Mouse (Mus musculus) intestine, embryonic 16.5 days (tissue): ENCODE results near the gene Ppih. TPM values are rescaled to one million over a fixed set of nuclear protein-coding genes. Genes with fewer than 3 reads are reported as not detected.

Experiments used
- ATAC-seq: fragments of 200-750 bp; cut with Nextera tagmentation; 2 replicates; pipeline ENCODE4 v1.8.0; 2017; ENCODE audit warnings: moderate TSS enrichment, moderate library complexity
- H3K27ac ChIP-seq: fragments of 300-500 bp; sonication (generic); 2 replicates; pipeline ENCODE4 v1.5.1; 2014; ENCODE audit warnings: mild to moderate bottlenecking, low read length
- H3K27me3 ChIP-seq: fragments of 300-500 bp; sonication (generic); replicated peaks from 2 replicates; pipeline ENCODE4 v1.6.1; 2014; ENCODE audit warnings: low read length, control low read depth, mixed read lengths; ENCODE audit not compliant: control insufficient read depth, insufficient read depth
- H3K36me3 ChIP-seq: fragments of 300-500 bp; sonication (generic); 2 replicates; pipeline ENCODE4 v1.6.1; 2014; ENCODE audit warnings: low read length, control low read depth; ENCODE audit not compliant: control insufficient read depth, insufficient read depth
- H3K4me1 ChIP-seq: fragments of 300-500 bp; sonication (generic); 2 replicates; pipeline ENCODE4 v1.6.1; 2014; ENCODE audit warnings: low read length, control low read depth, mixed read lengths; ENCODE audit not compliant: control insufficient read depth, insufficient read depth
- H3K4me2 ChIP-seq: fragments of 300-500 bp; sonication (generic); 2 replicates; pipeline ENCODE4 v1.6.1; 2014; ENCODE audit warnings: low read depth, low read length, control low read depth
- H3K4me3 ChIP-seq: fragments of 300-500 bp; sonication (generic); 2 replicates; pipeline ENCODE4 v1.5.1; 2014; ENCODE audit warnings: mild to moderate bottlenecking, low read length
- H3K9ac ChIP-seq: fragments of 300-500 bp; sonication (generic); 2 replicates; pipeline ENCODE4 v1.6.1; 2014; ENCODE audit warnings: low read depth, low read length
- H3K9me3 ChIP-seq: fragments of 300-500 bp; sonication (generic); 2 replicates; pipeline ENCODE4 v1.6.1; 2016; ENCODE audit warnings: low read length, control low read depth; ENCODE audit not compliant: control insufficient read depth
- WGBS: fragments of 180-500 bp; shearing (Covaris S2); extraction: QIAGEN DNeasy Blood & Tissue Kit; methylation state at CpG from one replicate; pipeline ENCODE4 v1.1.7; 2014; 5-methylcytosine and 5-hydroxymethylcytosine counted together
- polyA plus RNA-seq: library from polyadenylated mRNA; unstranded; fragments of >200 nt; fragmentation: Nextera tagmentation; extraction: Ambion mirVana; gene quantifications from 2 replicates; pipeline ENCODE4 v1.2.1, GENCODE M21; 2015

Ppih gene
- 69.6 and 73.9 TPM in 2 replicates for polyA plus RNA-seq

- under 1% methylated on average over 44 of the region's 44 CpGs for WGBS
- Histone ChIP-seq H3K4me2 (peak within 1 kb of the TSS; percentile 77), H3K27ac (peak within 1 kb of the TSS; percentile 71), H3K36me3 (peaks cover 6% of the 10 kb centered on the region), H3K27me3 (no peaks in the 10 kb centered on the region), H3K9me3 (no peaks in the 10 kb centered on the region), H3K4me3 (peak within 1 kb of the TSS; percentile 65), H3K4me1 (peaks cover 10% of the 10 kb centered on the region; the same call in 1 of the 2 replicates), H3K9ac (peak within 1 kb of the TSS; percentile 70)
- peak; percentile 99 for ATAC-seq
Measured at GRCm38 (mm10) chr4:119320131-119320830, at the start of gene Ppih. TSS of gene Ppih (minus strand) at chr4:119320546.

- Histone ChIP-seq H3K27ac (no peak overlapping the region), H3K27me3 (no peaks in the 10 kb centered on the region), H3K9ac (no peak overlapping the region), H3K9me3 (no peaks in the 10 kb centered on the region), H3K36me3 (no peaks in the 10 kb centered on the region), H3K4me1 (no peaks in the 10 kb centered on the region), H3K4me2 (no peak overlapping the region), H3K4me3 (no peak overlapping the region)
- WGBS: 88% methylated on average over 6 of the region's 6 CpGs
- no peak for ATAC-seq
Measured at GRCm38 (mm10) chr4:119369460-119369859, 49.1 kb upstream of the Ppih start.

- no peaks in the 10 kb centered on the region for H3K36me3 ChIP-seq
- no peak overlapping the region for H3K9ac ChIP-seq
- H3K4me3 ChIP-seq: no peak overlapping the region
- no peaks in the 10 kb centered on the region for H3K27me3 ChIP-seq
- ATAC-seq: no peak
- WGBS: 50% methylated on average over 4 of the region's 4 CpGs
- no peak overlapping the region for H3K4me2 ChIP-seq
- H3K4me1 ChIP-seq: no peaks in the 10 kb centered on the region
- no peaks in the 10 kb centered on the region for H3K9me3 ChIP-seq
- H3K27ac ChIP-seq: no peak overlapping the region
Measured at GRCm38 (mm10) chr4:119366758-119367526, 46.6 kb upstream of the Ppih start.

GRCm38 (mm10) chr4:119362231-119362630 is 41.9 kb upstream of the Ppih start:
- Histone ChIP-seq H3K36me3 (no peaks in the 10 kb centered on the region), H3K4me3 (no peak overlapping the region), H3K9me3 (no peaks in the 10 kb centered on the region), H3K4me1 (0 out of 2 replicates have a peak, but pooled peaks cover 2% of the 10 kb centered on the region), H3K9ac (no peak overlapping the region), H3K4me2 (no peak overlapping the region), H3K27me3 (no peaks in the 10 kb centered on the region), H3K27ac (no peak overlapping the region)
- WGBS: 75% methylated on average over 3 of the region's 3 CpGs
- ATAC-seq: no peak

- peak; percentile 75 for ATAC-seq
- Histone ChIP-seq H3K27me3 (no peaks in the 10 kb centered on the region), H3K4me2 (peak overlapping the region; percentile 66), H3K4me3 (peak overlapping the region; percentile 51), H3K9ac (peak overlapping the region; percentile 65), H3K9me3 (no peaks in the 10 kb centered on the region), H3K4me1 (0 out of 2 replicates have a peak, but pooled peaks cover 2% of the 10 kb centered on the region), H3K27ac (0 out of 2 replicates have a peak overlapping the region, but pooled peaks have one; percentile 14), H3K36me3 (no peaks in the 10 kb centered on the region)
- 6% methylated on average over 30 of the region's 30 CpGs for WGBS
Measured at GRCm38 (mm10) chr4:119359196-119359971, 39.0 kb upstream of the Ppih start.

- Histone ChIP-seq H3K4me2 (no peak overlapping the region), H3K4me1 (no peaks in the 10 kb centered on the region), H3K27me3 (no peaks in the 10 kb centered on the region), H3K9me3 (no peaks in the 10 kb centered on the region), H3K27ac (no peak overlapping the region), H3K4me3 (no peak overlapping the region), H3K9ac (no peak overlapping the region), H3K36me3 (no peaks in the 10 kb centered on the region)
- WGBS: 92% methylated on average over 6 of the region's 6 CpGs
- ATAC-seq: no peak
Measured at GRCm38 (mm10) chr4:119345508-119345907, 25.2 kb upstream of the Ppih start.

GRCm38 (mm10) chr4:119338861-119339361 is 18.6 kb upstream of the Ppih start:
- H3K27ac ChIP-seq: no peak overlapping the region
- H3K4me3 ChIP-seq: no peak overlapping the region
- no peaks in the 10 kb centered on the region for H3K36me3 ChIP-seq
- H3K4me2 ChIP-seq: 0 out of 2 replicates have a peak overlapping the region, but pooled peaks have one; percentile 7
- ATAC-seq: peak; percentile 48; the same call in 1 of the 2 replicates
- no peaks in the 10 kb centered on the region for H3K27me3 ChIP-seq
- H3K4me1 ChIP-seq: no peaks in the 10 kb centered on the region
- peak overlapping the region; percentile 17; the same call in 1 of the 2 replicates for H3K9ac ChIP-seq
- H3K9me3 ChIP-seq: no peaks in the 10 kb centered on the region
- WGBS: 4% methylated on average over 10 of the region's 10 CpGs

- WGBS: 68% methylated on average over 4 of the region's 4 CpGs
- no peaks in the 10 kb centered on the region for H3K36me3 ChIP-seq
- no peak overlapping the region for H3K4me3 ChIP-seq
- ATAC-seq: no peak
- H3K27me3 ChIP-seq: no peaks in the 10 kb centered on the region
- peak overlapping the region; percentile 17; the same call in 1 of the 2 replicates for H3K9ac ChIP-seq
- no peak overlapping the region for H3K27ac ChIP-seq
- no peaks in the 10 kb centered on the region for H3K4me1 ChIP-seq
- H3K9me3 ChIP-seq: no peaks in the 10 kb centered on the region
- 0 out of 2 replicates have a peak overlapping the region, but pooled peaks have one; percentile 7 for H3K4me2 ChIP-seq
Measured at GRCm38 (mm10) chr4:119338422-119338821, 18.1 kb upstream of the Ppih start.
